Mouse (Mus musculus): Measurements from ENCODE around the gene Eif4ebp2. TPM values are rescaled to one million over a fixed set of nuclear protein-coding genes. Genes with fewer than 3 reads are reported as not detected.

Gene Eif4ebp2
- polyA plus RNA-seq, 1 experiment from 2014 or later = 37.4 TPM

DNA sequence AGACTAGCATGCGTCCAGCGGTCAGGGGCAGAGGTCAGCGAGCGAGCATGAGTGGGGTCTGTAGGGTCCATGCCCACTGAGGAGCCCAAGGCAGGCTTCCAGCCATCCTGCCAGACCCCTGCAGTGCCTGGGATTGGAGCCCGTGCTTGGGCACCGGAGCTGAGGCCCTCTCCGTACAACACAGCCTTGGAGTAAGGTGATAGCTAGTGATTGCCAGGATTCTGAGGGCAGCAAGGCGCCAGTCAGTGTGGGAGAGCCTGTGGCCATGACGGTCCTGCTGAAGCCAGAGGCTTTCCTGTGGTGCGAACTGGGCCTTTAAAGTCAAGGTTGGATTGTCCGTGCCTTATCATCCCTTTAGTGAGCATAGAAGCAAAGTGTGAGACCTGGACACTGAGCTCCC is 32.3 kb upstream of the Eif4ebp2 start:
- WGBS = 87% methylated on average over 11 of the region's 11 CpGs
- no peaks in the 10 kb centered on the region for H3K9me3 ChIP-seq (ENCODE audit: control insufficient read depth, low read length)
- H3K9ac ChIP-seq = no peak overlapping the region
- no peaks in the 10 kb centered on the region for H3K4me1 ChIP-seq (replicated peaks; ENCODE audit: control insufficient read depth, insufficient read depth, low read length)
- H3K27me3 ChIP-seq (ENCODE audit: control insufficient read depth, insufficient read depth, low read length) = no peaks in the 10 kb centered on the region
- no peak overlapping the region for H3K4me2 ChIP-seq (replicated peaks)
- DNase-seq (ENCODE audit: low spot score) (no peak), ATAC-seq (ENCODE audit: low FRiP score) (no peak)
- no peak overlapping the region for H3K27ac ChIP-seq
- H3K4me3 ChIP-seq (replicated peaks; ENCODE audit: low read length) = no peak overlapping the region
- H3K36me3 ChIP-seq (replicated peaks; ENCODE audit: control insufficient read depth, insufficient read depth) = no peaks in the 10 kb centered on the region

DNA sequence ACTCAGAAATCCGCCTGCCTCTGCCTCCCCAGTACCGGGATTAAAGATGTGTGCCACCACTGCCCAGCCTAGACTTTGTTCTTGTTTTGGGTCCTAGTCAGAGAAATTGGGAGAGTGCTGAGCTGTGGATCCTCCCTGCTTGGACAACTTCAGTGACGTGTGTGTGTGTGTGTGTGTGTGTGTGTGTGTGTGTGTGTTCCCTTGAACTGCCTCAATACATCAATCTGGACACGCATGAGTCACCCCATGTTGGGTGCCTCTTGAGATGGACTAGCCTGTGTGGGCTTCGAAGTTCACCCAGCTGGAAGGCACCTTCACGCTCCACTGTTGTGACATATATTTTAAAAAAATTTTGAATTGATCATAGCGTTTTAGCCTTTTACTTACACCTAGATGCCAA is 30.3 kb upstream of the Eif4ebp2 start:
- 96% methylated on average over 7 of the region's 7 CpGs for WGBS
- no peak overlapping the region for H3K4me2 ChIP-seq (replicated peaks)
- no peaks in the 10 kb centered on the region for H3K9me3 ChIP-seq (ENCODE audit: control insufficient read depth, low read length)
- no peak for ATAC-seq (ENCODE audit: low FRiP score)
- H3K4me3 ChIP-seq (replicated peaks; ENCODE audit: low read length) = no peak overlapping the region
- H3K36me3 ChIP-seq (replicated peaks; ENCODE audit: control insufficient read depth, insufficient read depth) = no peaks in the 10 kb centered on the region
- H3K9ac ChIP-seq = no peak overlapping the region
- DNase-seq (ENCODE audit: low spot score) = no peak
- no peak overlapping the region for H3K27ac ChIP-seq
- no peaks in the 10 kb centered on the region for H3K4me1 ChIP-seq (replicated peaks; ENCODE audit: control insufficient read depth, insufficient read depth, low read length)
- no peaks in the 10 kb centered on the region for H3K27me3 ChIP-seq (ENCODE audit: control insufficient read depth, insufficient read depth, low read length)

DNA sequence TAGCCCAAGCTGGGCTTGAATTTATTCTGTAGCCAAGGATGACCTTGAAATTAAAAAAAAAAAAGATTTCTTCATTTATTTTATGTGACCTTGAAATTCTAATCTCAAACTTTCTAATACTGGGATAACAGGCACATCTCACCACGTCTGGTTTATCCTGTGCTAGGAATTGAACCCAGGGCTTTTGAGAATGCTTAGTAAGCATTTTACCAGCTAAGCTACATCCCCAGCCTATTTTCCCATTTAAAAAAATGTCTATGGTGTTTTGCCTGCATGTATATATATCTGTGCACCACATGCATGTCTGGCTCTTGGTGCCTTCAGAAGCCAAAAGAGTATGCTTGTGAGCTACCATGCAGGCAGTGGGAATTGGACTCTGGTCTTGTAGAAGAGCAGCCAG is 28.0 kb upstream of the Eif4ebp2 start:
- Histone ChIP-seq H3K4me1 (replicated peaks; ENCODE audit: control insufficient read depth, insufficient read depth, low read length) (0 out of 2 replicates have a peak, but pooled peaks cover 8% of the 10 kb centered on the region), H3K36me3 (replicated peaks; ENCODE audit: control insufficient read depth, insufficient read depth) (no peaks in the 10 kb centered on the region), H3K9me3 (ENCODE audit: control insufficient read depth, low read length) (no peaks in the 10 kb centered on the region), H3K9ac (no peak overlapping the region), H3K27ac (no peak overlapping the region), H3K4me3 (replicated peaks; ENCODE audit: low read length) (no peak overlapping the region), H3K27me3 (ENCODE audit: control insufficient read depth, insufficient read depth, low read length) (no peaks in the 10 kb centered on the region), H3K4me2 (replicated peaks) (no peak overlapping the region)
- WGBS = 75% methylated on average over 1 of the region's 1 CpGs
- no peak for ATAC-seq (ENCODE audit: low FRiP score)
- DNase-seq (ENCODE audit: low spot score) = no peak

DNA sequence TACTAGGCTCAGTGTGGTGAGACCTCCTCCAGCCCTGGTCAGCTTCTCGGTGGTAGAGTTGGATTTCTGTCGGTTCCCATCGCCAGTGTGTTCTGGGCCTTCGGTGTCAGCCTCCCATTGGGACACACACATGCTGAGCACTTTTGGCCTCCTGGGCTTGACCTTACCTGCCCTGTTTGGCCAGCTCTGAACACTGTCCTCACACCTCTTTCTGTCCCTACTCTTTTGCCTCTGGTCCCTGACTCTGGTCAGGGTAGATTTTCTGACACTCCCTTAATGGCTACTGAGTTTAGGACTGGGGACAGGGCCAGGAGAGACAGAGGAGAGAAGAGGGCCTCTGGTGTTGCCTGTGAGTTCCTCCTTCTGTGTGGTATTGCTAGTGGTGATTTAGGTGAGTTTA is 27.5 kb upstream of the Eif4ebp2 start:
- H3K4me2 ChIP-seq (replicated peaks) = no peak overlapping the region
- 90% methylated on average over 4 of the region's 4 CpGs for WGBS
- H3K4me1 ChIP-seq (replicated peaks; ENCODE audit: control insufficient read depth, insufficient read depth, low read length) = peaks cover 11% of the 10 kb centered on the region; the same call in 1 of the 2 replicates
- H3K27me3 ChIP-seq (ENCODE audit: control insufficient read depth, insufficient read depth, low read length) = no peaks in the 10 kb centered on the region
- H3K36me3 ChIP-seq (replicated peaks; ENCODE audit: control insufficient read depth, insufficient read depth) = no peaks in the 10 kb centered on the region
- no peak overlapping the region for H3K4me3 ChIP-seq (replicated peaks; ENCODE audit: low read length)
- H3K27ac ChIP-seq = no peak overlapping the region
- DNase-seq (ENCODE audit: low spot score) (no peak), ATAC-seq (ENCODE audit: low FRiP score) (no peak)
- H3K9me3 ChIP-seq (ENCODE audit: control insufficient read depth, low read length) = no peaks in the 10 kb centered on the region
- H3K9ac ChIP-seq = no peak overlapping the region

DNA sequence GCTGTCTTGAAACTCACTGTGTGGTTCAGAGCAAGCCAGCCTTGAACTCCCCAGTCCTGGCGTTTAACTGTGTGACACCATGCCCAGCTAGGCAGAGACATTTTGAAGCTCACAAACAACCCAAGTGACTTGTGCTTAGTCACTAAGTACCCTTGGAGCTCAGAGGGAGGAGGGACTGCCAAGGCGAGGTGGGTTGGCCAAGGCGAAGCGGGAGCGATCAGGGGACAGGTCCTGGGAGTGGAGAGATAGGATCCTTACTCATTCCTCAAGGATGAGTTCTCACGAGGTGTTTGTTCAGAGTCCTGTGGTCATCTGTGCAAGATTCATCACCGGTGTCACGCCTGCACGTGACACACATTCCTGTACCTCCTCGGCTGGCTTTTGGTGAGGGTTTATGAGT is 27.0 kb upstream of the Eif4ebp2 start:
- ATAC-seq (ENCODE audit: low FRiP score) (no peak), DNase-seq (ENCODE audit: low spot score) (no peak)
- Histone ChIP-seq H3K9ac (no peak overlapping the region), H3K4me2 (replicated peaks) (no peak overlapping the region), H3K27ac (no peak overlapping the region), H3K36me3 (replicated peaks; ENCODE audit: control insufficient read depth, insufficient read depth) (no peaks in the 10 kb centered on the region), H3K9me3 (ENCODE audit: control insufficient read depth, low read length) (no peaks in the 10 kb centered on the region), H3K4me1 (replicated peaks; ENCODE audit: control insufficient read depth, insufficient read depth, low read length) (peaks cover 15% of the 10 kb centered on the region; the same call in 1 of the 2 replicates), H3K4me3 (replicated peaks; ENCODE audit: low read length) (no peak overlapping the region), H3K27me3 (ENCODE audit: control insufficient read depth, insufficient read depth, low read length) (no peaks in the 10 kb centered on the region)
- 93% methylated on average over 10 of the region's 10 CpGs for WGBS

DNA sequence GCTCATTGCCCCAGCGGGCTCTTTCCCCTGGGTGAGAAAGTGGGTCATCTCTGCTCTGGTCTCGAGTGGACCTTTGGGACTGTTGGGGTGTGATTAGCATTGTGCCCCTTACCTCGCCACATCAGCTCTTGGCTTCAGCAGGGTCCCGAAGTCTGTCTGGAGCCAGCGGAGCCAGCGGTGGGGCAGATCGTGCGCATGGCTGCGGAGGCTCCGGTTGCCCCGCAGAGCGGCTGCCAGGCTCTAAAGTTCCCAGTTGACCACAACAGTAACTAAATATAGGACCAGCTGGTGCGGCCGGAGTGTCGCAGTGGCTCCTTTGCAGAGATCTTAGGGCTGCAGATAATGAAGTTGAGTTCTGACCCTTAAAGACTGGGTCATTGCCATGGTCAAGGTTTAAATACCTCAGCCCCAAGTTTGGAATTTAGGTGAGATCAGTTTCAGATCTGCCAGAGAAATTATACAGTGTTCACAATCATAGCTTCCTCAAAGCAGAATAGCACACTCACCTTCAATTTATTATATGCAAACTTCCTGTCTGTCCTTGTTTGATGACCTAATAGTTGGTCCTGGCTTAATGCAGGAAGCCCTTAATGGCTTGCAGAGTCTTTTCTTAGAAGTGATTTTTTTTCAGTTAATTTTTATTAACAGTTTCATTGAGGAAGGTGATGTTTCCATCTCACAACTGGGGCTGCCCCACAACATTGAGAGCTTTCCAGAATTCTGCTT is 24.1 kb upstream of the Eif4ebp2 start:
- Histone ChIP-seq H3K4me3 (replicated peaks; ENCODE audit: low read length) (peak overlapping the region; percentile 61), H3K4me1 (replicated peaks; ENCODE audit: control insufficient read depth, insufficient read depth, low read length) (peaks cover 18% of the 10 kb centered on the region; the same call in 1 of the 2 replicates), H3K27me3 (ENCODE audit: control insufficient read depth, insufficient read depth, low read length) (no peaks in the 10 kb centered on the region), H3K36me3 (replicated peaks; ENCODE audit: control insufficient read depth, insufficient read depth) (no peaks in the 10 kb centered on the region), H3K9me3 (ENCODE audit: control insufficient read depth, low read length) (no peaks in the 10 kb centered on the region), H3K4me2 (replicated peaks) (peak overlapping the region; percentile 90), H3K27ac (no peak overlapping the region), H3K9ac (peak overlapping the region; percentile 61)
- DNase-seq (ENCODE audit: low spot score) (no peak), ATAC-seq (ENCODE audit: low FRiP score) (no peak)
- 3% methylated on average over 15 of the region's 15 CpGs for WGBS

DNA sequence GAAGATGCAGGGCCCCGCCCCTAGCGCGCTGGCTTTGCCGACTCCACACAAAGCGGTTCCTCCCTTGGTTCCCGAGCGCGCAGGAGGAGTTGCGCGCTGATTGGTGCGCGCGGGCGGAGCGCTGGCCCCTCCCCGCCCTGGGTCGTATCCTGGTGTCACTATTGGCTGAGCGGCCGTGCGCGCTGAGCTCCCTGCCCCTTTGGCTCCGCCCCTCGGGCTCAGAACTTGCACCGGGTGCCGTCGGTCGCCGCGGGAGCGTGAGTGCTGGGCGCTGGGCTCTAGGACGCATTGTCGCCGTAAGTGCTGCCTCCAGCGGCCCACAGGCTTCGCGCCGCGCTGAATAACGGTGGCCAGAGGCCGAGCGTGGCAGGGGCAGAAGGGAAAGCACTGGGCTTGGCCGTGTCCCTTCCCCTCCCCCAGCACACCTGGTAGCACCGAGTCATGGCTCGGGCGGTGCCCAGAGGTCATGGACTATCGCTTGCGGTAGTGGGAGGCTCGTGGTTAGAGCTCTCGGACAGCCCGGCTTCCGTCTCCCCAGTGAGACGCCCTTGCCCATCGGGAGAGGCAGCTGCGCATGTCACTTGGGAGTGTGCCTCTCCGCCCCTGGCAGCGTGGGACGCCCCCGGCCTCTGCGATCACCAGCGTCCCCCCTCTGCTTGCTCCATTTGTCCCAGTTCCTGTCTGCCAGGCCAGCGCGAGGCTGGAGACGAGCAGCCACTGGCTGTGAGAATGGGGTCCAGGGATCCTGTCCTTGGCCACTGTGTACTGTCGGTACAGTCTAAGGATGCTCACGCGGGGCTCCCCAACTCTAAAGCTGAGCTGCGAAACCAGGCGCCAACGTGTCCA is 23.4 kb upstream of the Eif4ebp2 start, which contains the start of gene Lrrc20:
Gene Lrrc20 (plus strand): TSS at position 208 of the 846 bp plus-strand sequence.
- ATAC-seq (ENCODE audit: low FRiP score) (peak; percentile 98), DNase-seq (ENCODE audit: low spot score) (peak; percentile 92)
- peak within 1 kb of the TSS; percentile 61 for H3K9ac ChIP-seq
- no peaks in the 10 kb centered on the region for H3K9me3 ChIP-seq (ENCODE audit: control insufficient read depth, low read length)
- WGBS = under 1% methylated on average over 68 of the region's 70 CpGs
- no peaks in the 10 kb centered on the region for H3K27me3 ChIP-seq (ENCODE audit: control insufficient read depth, insufficient read depth, low read length)
- peaks cover 18% of the 10 kb centered on the region; the same call in 1 of the 2 replicates for H3K4me1 ChIP-seq (replicated peaks; ENCODE audit: control insufficient read depth, insufficient read depth, low read length)
- no peaks in the 10 kb centered on the region for H3K36me3 ChIP-seq (replicated peaks; ENCODE audit: control insufficient read depth, insufficient read depth)
- H3K27ac ChIP-seq = peak within 1 kb of the TSS; percentile 60
- H3K4me2 ChIP-seq (replicated peaks) = peak within 1 kb of the TSS; percentile 90
- peak within 1 kb of the TSS; percentile 61 for H3K4me3 ChIP-seq (replicated peaks; ENCODE audit: low read length)

DNA sequence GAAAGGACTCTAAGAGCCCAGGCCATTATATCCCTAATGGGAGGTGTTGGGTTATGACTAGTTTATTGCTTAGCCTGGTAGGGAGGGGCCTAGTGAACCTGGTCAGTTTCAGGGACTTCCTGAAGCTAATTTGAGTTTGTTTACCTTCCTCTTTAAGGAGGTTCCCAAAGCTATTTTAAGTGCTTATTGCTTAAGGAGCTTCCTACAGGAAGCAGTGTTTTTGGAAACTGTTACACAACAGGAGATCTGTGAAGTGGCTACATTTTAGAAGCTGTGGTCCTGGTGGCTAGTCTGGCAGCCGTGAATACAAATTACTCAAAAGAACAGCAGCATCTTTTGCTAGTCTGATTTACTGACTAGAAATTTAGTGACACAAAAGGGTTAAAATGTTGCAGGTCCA is 21.9 kb upstream of the Eif4ebp2 start:
- Histone ChIP-seq H3K36me3 (replicated peaks; ENCODE audit: control insufficient read depth, insufficient read depth) (no peaks in the 10 kb centered on the region), H3K4me1 (replicated peaks; ENCODE audit: control insufficient read depth, insufficient read depth, low read length) (peaks cover 18% of the 10 kb centered on the region; the same call in 1 of the 2 replicates), H3K4me2 (replicated peaks) (peak overlapping the region; percentile 90), H3K27ac (no peak overlapping the region), H3K27me3 (ENCODE audit: control insufficient read depth, insufficient read depth, low read length) (no peaks in the 10 kb centered on the region), H3K9me3 (ENCODE audit: control insufficient read depth, low read length) (no peaks in the 10 kb centered on the region), H3K4me3 (replicated peaks; ENCODE audit: low read length) (peak overlapping the region; percentile 61), H3K9ac (no peak overlapping the region; the same call in 1 of the 2 replicates)
- DNase-seq (ENCODE audit: low spot score) = no peak
- 87% methylated on average over 1 of the region's 1 CpGs for WGBS
- no peak for ATAC-seq (ENCODE audit: low FRiP score)

DNA sequence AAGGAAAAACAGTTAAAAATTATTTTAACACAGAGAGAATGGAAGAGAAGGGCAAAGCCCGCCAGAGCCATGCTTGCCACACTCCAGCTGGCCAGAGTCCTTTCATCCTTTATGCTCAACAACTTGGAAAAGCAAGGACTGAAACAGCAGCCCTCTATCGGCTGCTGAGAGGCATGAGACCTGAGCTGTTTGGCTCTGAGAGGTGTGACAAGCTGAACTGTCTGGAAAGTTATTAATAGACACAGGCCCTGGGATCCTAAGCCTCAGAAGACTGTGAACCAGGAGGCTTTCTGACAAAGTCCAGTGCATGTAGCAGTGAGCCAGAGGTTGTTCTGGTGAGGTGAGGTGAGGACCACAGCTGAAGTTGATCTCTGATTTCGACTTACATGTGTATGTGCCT is 21.2 kb upstream of the Eif4ebp2 start:
- H3K9ac ChIP-seq = no peak overlapping the region
- H3K27ac ChIP-seq = no peak overlapping the region
- no peaks in the 10 kb centered on the region for H3K9me3 ChIP-seq (ENCODE audit: control insufficient read depth, low read length)
- WGBS = 80% methylated on average over 3 of the region's 3 CpGs
- no peak for ATAC-seq (ENCODE audit: low FRiP score)
- no peak overlapping the region for H3K4me3 ChIP-seq (replicated peaks; ENCODE audit: low read length)
- no peak overlapping the region for H3K4me2 ChIP-seq (replicated peaks)
- H3K36me3 ChIP-seq (replicated peaks; ENCODE audit: control insufficient read depth, insufficient read depth) = no peaks in the 10 kb centered on the region
- no peaks in the 10 kb centered on the region for H3K27me3 ChIP-seq (ENCODE audit: control insufficient read depth, insufficient read depth, low read length)
- peaks cover 18% of the 10 kb centered on the region; the same call in 1 of the 2 replicates for H3K4me1 ChIP-seq (replicated peaks; ENCODE audit: control insufficient read depth, insufficient read depth, low read length)
- no peak for DNase-seq (ENCODE audit: low spot score)
